Mouse (Mus musculus) inflammation-experienced regulatory T-cells, adult 16 weeks (primary cell): ENCODE results near the gene Gm29666. TPM values are rescaled to one million over a fixed set of nuclear protein-coding genes. Genes with fewer than 3 reads are reported as not detected.

Source experiments
- polyA plus RNA-seq: library from polyadenylated mRNA; unstranded; fragments of 100-300 nt; shearing (Covaris generic); gene quantifications from one replicate; pipeline ENCODE4 v1.2.1, GENCODE M21; 2017

The Gm29666 gene
- 0.35 TPM for polyA plus RNA-seq

DNA sequence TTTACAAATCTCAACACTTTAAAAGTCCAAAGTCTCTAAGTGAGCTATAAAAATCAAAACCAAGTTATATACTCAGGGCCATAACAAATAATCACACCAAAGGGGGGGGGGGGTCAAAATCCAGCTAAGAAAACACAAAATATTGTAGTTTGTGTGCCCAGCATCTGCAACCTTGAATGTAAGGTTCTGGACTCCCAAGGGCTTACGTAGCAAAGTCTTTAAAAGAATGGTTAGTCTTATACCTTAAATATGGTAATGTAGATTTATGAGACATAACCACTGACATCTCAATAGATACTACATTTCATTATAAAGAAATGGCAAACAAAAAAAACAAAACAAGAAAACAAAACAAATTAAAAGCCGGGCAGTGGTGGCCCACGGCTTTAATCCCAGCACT is at the start of gene Gm29666:
Gene Gm29666 (minus strand): TSS at position 101 of the 400 bp plus-strand sequence.

DNA sequence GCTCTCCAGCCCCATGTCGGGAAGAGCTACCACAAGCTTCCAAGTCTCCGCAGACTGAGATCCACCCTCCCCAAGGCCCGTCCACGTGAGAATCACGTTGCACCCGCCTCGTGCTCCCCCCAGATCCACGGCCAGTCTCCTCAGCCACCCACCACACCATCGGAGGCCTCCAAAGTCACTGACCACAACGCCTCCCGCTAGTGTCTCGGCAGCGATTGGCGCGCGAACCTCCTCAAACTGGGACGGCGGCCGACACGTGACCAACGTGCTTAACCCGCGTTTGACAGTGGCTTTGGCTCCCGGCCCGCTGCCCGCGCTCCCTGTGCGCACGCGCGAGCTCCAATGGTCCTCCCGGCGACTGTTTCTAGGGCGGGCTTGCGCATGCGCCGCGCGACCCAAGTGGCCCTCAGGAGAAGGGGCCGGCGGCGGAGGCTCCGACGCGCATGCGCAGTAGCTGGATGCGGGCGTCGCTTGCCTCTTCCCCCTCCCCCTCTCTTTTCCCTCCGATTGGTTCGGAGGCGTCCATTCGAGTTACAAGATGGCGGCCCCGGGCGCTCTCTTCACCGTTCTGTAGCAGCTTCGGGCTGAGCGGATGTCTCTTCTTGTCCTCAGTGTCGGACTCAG is 3.2 kb upstream of the Gm29666 start, which contains the start of gene Nup50:
Gene Nup50 (plus strand): TSS at position 528 of the 624 bp plus-strand sequence.

Other genes with a start within 250 kb of the Gm29666 start
- not detected for gene Arhgap8, start 200.0 kb downstream of the Gm29666 start, polyA plus RNA-seq
- 1.6 TPM for gene Phf21b, start 64.0 kb downstream of the Gm29666 start, polyA plus RNA-seq
- gene Nup50, start 3.4 kb upstream of the Gm29666 start, polyA plus RNA-seq: 44.8 TPM
- 2.3 TPM for gene 5031439G07Rik, start 68.5 kb upstream of the Gm29666 start, polyA plus RNA-seq
- not detected for gene Upk3a, start 97.1 kb upstream of the Gm29666 start, polyA plus RNA-seq
- 55.2 TPM for gene Fam118a, start 108.9 kb upstream of the Gm29666 start, polyA plus RNA-seq
- 0.66 TPM for gene Smc1b, start 211.9 kb upstream of the Gm29666 start, polyA plus RNA-seq
- gene Ribc2, start 212.0 kb upstream of the Gm29666 start, polyA plus RNA-seq: not detected